Mouse (Mus musculus) retina, adult 2 months (tissue): Measurements from ENCODE around the gene Lypd6b.

Experiments used
- DNase-seq: peaks from one replicate; pipeline ENCODE4 v3.0.0-alpha.2; 2012; ENCODE audit warnings: low read depth, low spot score

Lypd6b gene

GRCm38 (mm10) chr2:49787376-49788050, at the start of gene Lypd6b:
Lypd6b (plus strand) TSS chr2:49787688.
- DNase-seq = no peak

GRCm38 (mm10) chr2:49739046-49739445, 48.4 kb upstream of the Lypd6b start:
- DNase-seq = no peak

GRCm38 (mm10) chr2:49741026-49741425, 46.5 kb upstream of the Lypd6b start:
- DNase-seq = no peak

GRCm38 (mm10) chr2:49741895-49742734, 45.4 kb upstream of the Lypd6b start:
- DNase-seq = no peak

GRCm38 (mm10) chr2:49742919-49743318, 44.6 kb upstream of the Lypd6b start:
- DNase-seq = no peak

- no peak for DNase-seq
These were observed 43.7 kb upstream of the Lypd6b start for GRCm38 (mm10) chr2:49743775-49744174.

GRCm38 (mm10) chr2:49744251-49745093, 43.0 kb upstream of the Lypd6b start:
- peak; percentile 50 for DNase-seq

- DNase-seq = no peak
These were observed 42.2 kb upstream of the Lypd6b start for GRCm38 (mm10) chr2:49745094-49745781.

- DNase-seq = no peak
These were observed 40.5 kb upstream of the Lypd6b start for GRCm38 (mm10) chr2:49746947-49747346.

GRCm38 (mm10) chr2:49747670-49748069, 39.8 kb upstream of the Lypd6b start:
- DNase-seq = no peak

- no peak for DNase-seq
These were observed 38.7 kb upstream of the Lypd6b start for GRCm38 (mm10) chr2:49748628-49749342.

GRCm38 (mm10) chr2:49749730-49750576, 37.5 kb upstream of the Lypd6b start:
- no peak for DNase-seq

GRCm38 (mm10) chr2:49751544-49752210, 35.8 kb upstream of the Lypd6b start:
- DNase-seq = no peak

- DNase-seq = no peak
These were observed 35.3 kb upstream of the Lypd6b start for GRCm38 (mm10) chr2:49752211-49752607.

GRCm38 (mm10) chr2:49753062-49753461, 34.4 kb upstream of the Lypd6b start:
- no peak for DNase-seq

GRCm38 (mm10) chr2:49755054-49755453, 32.4 kb upstream of the Lypd6b start:
- no peak for DNase-seq

GRCm38 (mm10) chr2:49757616-49758015, 29.9 kb upstream of the Lypd6b start:
- no peak for DNase-seq

- peak; percentile 57 for DNase-seq
These were observed 23.0 kb upstream of the Lypd6b start for GRCm38 (mm10) chr2:49764331-49764946.

GRCm38 (mm10) chr2:49768916-49769315, 18.6 kb upstream of the Lypd6b start:
- DNase-seq = no peak
